Mouse (Mus musculus): Measurements from ENCODE around the gene Ikzf1. TPM values are rescaled to one million over a fixed set of nuclear protein-coding genes. Genes with fewer than 3 reads are reported as not detected.

Ikzf1 gene
- total and polyA plus RNA-seq, 2 experiments from 2014 or later, result 1.5 to 4.5 TPM

GRCm38 (mm10) chr11:11660651-11661050 lies 24.2 kb upstream of the Ikzf1 start:
- Histone ChIP-seq H3K9ac (replicated peaks; ENCODE audit: low read length, poor library complexity, severe bottlenecking) (no peak overlapping the region), H3K4me1 (ENCODE audit: insufficient read depth, low read length) (no peaks in the 10 kb centered on the region), H3K4me3 (ENCODE audit: low read depth, low read length) (no peak overlapping the region), H3K9me3 (ENCODE audit: low read length) (no peaks in the 10 kb centered on the region), H3K36me3 (ENCODE audit: insufficient read depth, low read length) (no peaks in the 10 kb centered on the region), H3K27me3 (ENCODE audit: insufficient read depth, low read length) (no peaks in the 10 kb centered on the region), H3K27ac (ENCODE audit: low read depth, low read length) (no peak overlapping the region), H3K4me2 (ENCODE audit: low read depth, low read length, poor library complexity, severe bottlenecking) (no peak overlapping the region)
- no peak for TF ChIP-seq CTCF (IDR thresholded peaks at IDR 0.05)
- 86% methylated on average over 4 of the region's 4 CpGs for WGBS
- DNase-seq (ENCODE audit: low spot score), result no peak
- no peak for ATAC-seq (ENCODE audit: low FRiP score)

DNA sequence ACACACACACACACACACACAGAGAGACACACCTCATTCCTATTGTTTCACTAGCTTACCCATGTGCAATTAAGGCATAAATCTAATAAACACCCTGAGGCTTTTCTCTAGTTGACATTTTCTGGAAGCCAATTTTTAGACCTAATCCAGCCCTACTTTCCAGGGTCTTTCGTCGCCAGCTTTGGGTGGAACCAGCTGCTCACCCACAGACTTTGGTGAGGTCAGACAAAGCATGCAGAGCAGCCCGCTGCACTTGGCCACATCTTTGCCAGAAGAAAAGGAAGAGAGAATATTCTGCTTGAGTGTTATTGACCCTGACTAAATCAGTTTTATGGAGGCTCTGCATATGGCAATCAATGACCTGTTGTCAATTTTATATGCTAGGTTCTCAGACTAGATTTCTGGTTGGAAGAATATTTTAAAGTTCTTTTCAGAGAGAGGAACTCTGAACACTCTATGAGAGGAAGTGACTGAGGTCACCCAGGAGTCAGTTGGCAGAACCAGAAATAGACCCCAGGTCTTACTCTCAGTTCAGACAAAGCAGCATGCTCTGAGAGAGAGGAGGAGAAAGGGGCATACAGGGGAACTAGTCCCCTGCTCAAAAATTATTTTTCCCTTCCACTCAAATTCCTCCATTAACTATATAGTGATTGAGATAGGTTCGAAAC lies 17.4 kb upstream of the Ikzf1 start:
- Histone ChIP-seq H3K9ac (replicated peaks; ENCODE audit: low read length, poor library complexity, severe bottlenecking) (no peak overlapping the region), H3K27me3 (ENCODE audit: insufficient read depth, low read length) (no peaks in the 10 kb centered on the region), H3K36me3 (ENCODE audit: insufficient read depth, low read length) (no peaks in the 10 kb centered on the region), H3K4me3 (ENCODE audit: low read depth, low read length) (no peak overlapping the region), H3K9me3 (ENCODE audit: low read length) (no peaks in the 10 kb centered on the region), H3K27ac (ENCODE audit: low read depth, low read length) (no peak overlapping the region), H3K4me2 (ENCODE audit: low read depth, low read length, poor library complexity, severe bottlenecking) (no peak overlapping the region), H3K4me1 (ENCODE audit: insufficient read depth, low read length) (no peaks in the 10 kb centered on the region)
- DNase-seq (ENCODE audit: low spot score), result no peak
- no peak for ATAC-seq (ENCODE audit: low FRiP score)
- TF ChIP-seq CTCF (IDR thresholded peaks at IDR 0.05), result no peak
- 86% methylated on average over 4 of the region's 4 CpGs for WGBS

DNA sequence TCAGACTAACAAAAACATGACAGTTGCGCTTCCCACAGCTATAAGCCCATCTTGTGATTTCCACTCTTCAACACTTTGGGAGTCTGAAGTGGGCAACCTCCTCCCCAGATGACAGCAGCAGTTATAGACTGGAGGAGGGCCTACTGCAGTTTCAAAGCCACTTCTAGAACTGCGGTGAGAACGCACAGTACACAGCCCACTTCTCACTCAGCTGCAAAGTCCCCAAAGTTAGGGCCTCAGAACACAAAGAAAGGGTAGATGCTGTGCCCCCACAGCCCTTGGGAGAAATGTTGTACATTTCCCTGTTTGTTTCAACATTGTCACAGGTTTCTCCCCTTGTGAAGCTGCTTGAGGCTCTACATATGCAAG lies 16.9 kb upstream of the Ikzf1 start:
- no peak overlapping the region for H3K4me3 ChIP-seq (ENCODE audit: low read depth, low read length)
- H3K9ac ChIP-seq (replicated peaks; ENCODE audit: low read length, poor library complexity, severe bottlenecking), result no peak overlapping the region
- no peak overlapping the region for H3K4me2 ChIP-seq (ENCODE audit: low read depth, low read length, poor library complexity, severe bottlenecking)
- no peak for TF ChIP-seq CTCF (IDR thresholded peaks at IDR 0.05)
- H3K9me3 ChIP-seq (ENCODE audit: low read length), result no peaks in the 10 kb centered on the region
- DNase-seq (ENCODE audit: low spot score) (no peak), ATAC-seq (ENCODE audit: low FRiP score) (no peak)
- WGBS, result 94% methylated on average over 3 of the region's 3 CpGs
- H3K27ac ChIP-seq (ENCODE audit: low read depth, low read length), result no peak overlapping the region
- no peaks in the 10 kb centered on the region for H3K4me1 ChIP-seq (ENCODE audit: insufficient read depth, low read length)
- no peaks in the 10 kb centered on the region for H3K36me3 ChIP-seq (ENCODE audit: insufficient read depth, low read length)
- no peaks in the 10 kb centered on the region for H3K27me3 ChIP-seq (ENCODE audit: insufficient read depth, low read length)

- no peak for ATAC-seq (ENCODE audit: low FRiP score)
- 65% methylated on average over 4 of the region's 4 CpGs for WGBS
- H3K36me3 ChIP-seq (ENCODE audit: insufficient read depth, low read length), result no peaks in the 10 kb centered on the region
- H3K4me2 ChIP-seq (ENCODE audit: low read depth, low read length, poor library complexity, severe bottlenecking), result no peak overlapping the region
- TF ChIP-seq CTCF (IDR thresholded peaks at IDR 0.05), result no peak
- no peak overlapping the region for H3K4me3 ChIP-seq (ENCODE audit: low read depth, low read length)
- no peaks in the 10 kb centered on the region for H3K27me3 ChIP-seq (ENCODE audit: insufficient read depth, low read length)
- no peak for DNase-seq (ENCODE audit: low spot score)
- H3K4me1 ChIP-seq (ENCODE audit: insufficient read depth, low read length), result no peaks in the 10 kb centered on the region
- no peak overlapping the region for H3K9ac ChIP-seq (replicated peaks; ENCODE audit: low read length, poor library complexity, severe bottlenecking)
- H3K27ac ChIP-seq (ENCODE audit: low read depth, low read length), result no peak overlapping the region
- no peaks in the 10 kb centered on the region for H3K9me3 ChIP-seq (ENCODE audit: low read length)
These were observed 11.8 kb upstream of the Ikzf1 start for GRCm38 (mm10) chr11:11672974-11673373.

- H3K36me3 ChIP-seq (ENCODE audit: insufficient read depth, low read length), result no peaks in the 10 kb centered on the region
- DNase-seq (ENCODE audit: low spot score), result no peak
- TF ChIP-seq CTCF (IDR thresholded peaks at IDR 0.05), result no peak
- no peak overlapping the region for H3K27ac ChIP-seq (ENCODE audit: low read depth, low read length)
- no peak overlapping the region for H3K4me2 ChIP-seq (ENCODE audit: low read depth, low read length, poor library complexity, severe bottlenecking)
- H3K4me1 ChIP-seq (ENCODE audit: insufficient read depth, low read length), result no peaks in the 10 kb centered on the region
- no peak overlapping the region for H3K9ac ChIP-seq (replicated peaks; ENCODE audit: low read length, poor library complexity, severe bottlenecking)
- H3K4me3 ChIP-seq (ENCODE audit: low read depth, low read length), result no peak overlapping the region
- no peak for ATAC-seq (ENCODE audit: low FRiP score)
- no peaks in the 10 kb centered on the region for H3K27me3 ChIP-seq (ENCODE audit: insufficient read depth, low read length)
- no peaks in the 10 kb centered on the region for H3K9me3 ChIP-seq (ENCODE audit: low read length)
These were observed 9.7 kb upstream of the Ikzf1 start for GRCm38 (mm10) chr11:11675063-11675462.

GRCm38 (mm10) chr11:11676068-11676741 lies 8.6 kb upstream of the Ikzf1 start:
- WGBS, result 86% methylated on average over 9 of the region's 9 CpGs
- Histone ChIP-seq H3K4me1 (ENCODE audit: insufficient read depth, low read length) (no peaks in the 10 kb centered on the region), H3K4me2 (ENCODE audit: low read depth, low read length, poor library complexity, severe bottlenecking) (no peak overlapping the region), H3K9me3 (ENCODE audit: low read length) (no peaks in the 10 kb centered on the region), H3K27me3 (ENCODE audit: insufficient read depth, low read length) (no peaks in the 10 kb centered on the region), H3K27ac (ENCODE audit: low read depth, low read length) (no peak overlapping the region), H3K36me3 (ENCODE audit: insufficient read depth, low read length) (no peaks in the 10 kb centered on the region), H3K4me3 (ENCODE audit: low read depth, low read length) (no peak overlapping the region), H3K9ac (replicated peaks; ENCODE audit: low read length, poor library complexity, severe bottlenecking) (no peak overlapping the region)
- no peak for ATAC-seq (ENCODE audit: low FRiP score)
- no peak for TF ChIP-seq CTCF (IDR thresholded peaks at IDR 0.05)
- no peak for DNase-seq (ENCODE audit: low spot score)
